Mouse (Mus musculus) heart, adult 18-20 months (tissue): Measurements from ENCODE around the gene 3110082I17Rik. TPM values are rescaled to one million over a fixed set of nuclear protein-coding genes. Genes with fewer than 3 reads are reported as not detected.

Experiments used
- DNase-seq, 2 experiments: peaks; one replicate each; pipeline ENCODE4 v3.0.0; 2021 to 2022; ENCODE audit warnings: mixed read lengths in 1 of 2
- total RNA-seq, 2 experiments: library from RNA; stranded (reverse); gene quantifications; 2 replicates each; pipeline ENCODE4 v1.2.3; 2021

The 3110082I17Rik gene
- total RNA-seq, 2 experiments from 2014 or later: 5.6 TPM

DNA sequence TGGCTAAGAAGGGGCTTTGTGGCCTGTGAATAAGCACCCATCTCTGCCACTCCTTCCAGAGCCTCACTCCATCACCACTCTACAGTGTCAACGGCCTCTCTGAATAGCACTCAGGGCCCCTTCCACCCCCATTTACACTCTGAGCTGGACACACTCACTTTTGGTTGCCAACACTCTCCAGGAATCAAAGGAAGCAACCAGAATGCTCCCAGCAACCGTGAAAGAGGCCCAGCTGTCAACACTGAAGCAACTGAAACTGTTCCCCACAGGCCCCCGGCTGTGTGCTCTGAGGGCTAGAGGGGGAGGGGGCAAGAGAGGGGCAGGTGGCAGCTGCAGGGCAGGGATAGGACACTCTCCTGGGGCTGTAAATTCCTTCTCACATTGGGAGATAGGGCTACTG lies 41.7 kb downstream of the 3110082I17Rik start:
- no peak for DNase-seq

GRCm38 (mm10) chr5:139418110-139418509 lies 42.2 kb downstream of the 3110082I17Rik start:
- DNase-seq: no peak

DNA sequence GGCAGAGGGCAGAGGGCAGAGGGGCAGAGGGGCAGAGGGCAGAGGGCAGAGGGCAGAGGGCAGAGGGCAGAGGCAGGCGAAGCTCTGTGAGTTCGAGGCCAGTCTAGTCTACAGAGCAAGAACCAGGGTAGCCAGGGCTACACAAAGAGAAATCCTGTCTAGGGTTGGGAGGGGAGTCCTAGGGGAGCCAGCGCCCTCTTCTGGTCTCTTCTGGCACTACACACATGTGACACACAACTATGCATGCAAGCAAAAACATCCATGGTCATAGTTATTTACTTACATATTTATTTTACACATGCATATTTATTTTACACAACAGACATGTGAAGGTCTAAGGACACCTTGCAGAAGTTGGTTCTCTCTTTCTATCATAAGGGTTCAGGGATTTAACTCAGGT lies 42.8 kb downstream of the 3110082I17Rik start:
- DNase-seq: no peak

DNA sequence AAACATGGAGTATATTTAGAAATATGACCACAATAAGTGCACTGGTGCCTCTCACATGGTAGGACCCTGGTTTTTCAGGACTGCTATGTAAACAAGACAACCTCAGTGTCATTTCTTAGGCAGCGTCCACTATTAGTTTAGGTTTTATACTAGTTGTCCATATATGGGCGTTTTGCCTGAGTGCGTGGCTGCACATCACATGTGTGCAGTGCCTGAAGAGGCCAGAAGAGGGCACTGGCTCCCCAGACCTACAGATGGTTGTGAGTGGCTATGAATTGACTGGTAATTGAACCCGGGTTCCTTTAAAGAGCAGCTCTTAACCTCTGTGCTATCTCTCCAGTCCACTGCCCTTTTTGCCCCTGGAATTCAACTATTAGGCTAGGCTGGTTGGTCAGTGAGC lies 43.4 kb downstream of the 3110082I17Rik start:
- no peak for DNase-seq

- DNase-seq: no peak
These were observed 45.3 kb downstream of the 3110082I17Rik start for GRCm38 (mm10) chr5:139415001-139415400.

DNA sequence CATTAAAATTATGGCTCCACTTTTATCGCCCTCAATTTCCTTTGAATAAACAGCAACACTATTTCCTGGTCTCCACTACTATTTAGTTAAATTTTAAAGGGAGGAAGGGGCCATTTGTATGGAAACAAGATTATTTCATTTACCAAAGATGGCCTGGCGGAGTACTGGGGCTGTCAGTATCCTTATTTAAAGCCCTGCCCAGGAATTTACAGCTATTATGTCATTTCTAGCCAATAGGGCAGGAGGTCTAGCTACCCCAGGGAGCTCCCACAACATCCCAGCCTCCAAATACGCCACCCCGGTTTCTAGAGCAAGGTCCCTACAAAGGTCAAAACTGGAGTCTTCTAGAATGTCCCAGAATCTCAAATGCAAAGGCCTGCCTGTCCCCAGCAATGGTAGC lies 46.8 kb downstream of the 3110082I17Rik start:
- no peak for DNase-seq

DNA sequence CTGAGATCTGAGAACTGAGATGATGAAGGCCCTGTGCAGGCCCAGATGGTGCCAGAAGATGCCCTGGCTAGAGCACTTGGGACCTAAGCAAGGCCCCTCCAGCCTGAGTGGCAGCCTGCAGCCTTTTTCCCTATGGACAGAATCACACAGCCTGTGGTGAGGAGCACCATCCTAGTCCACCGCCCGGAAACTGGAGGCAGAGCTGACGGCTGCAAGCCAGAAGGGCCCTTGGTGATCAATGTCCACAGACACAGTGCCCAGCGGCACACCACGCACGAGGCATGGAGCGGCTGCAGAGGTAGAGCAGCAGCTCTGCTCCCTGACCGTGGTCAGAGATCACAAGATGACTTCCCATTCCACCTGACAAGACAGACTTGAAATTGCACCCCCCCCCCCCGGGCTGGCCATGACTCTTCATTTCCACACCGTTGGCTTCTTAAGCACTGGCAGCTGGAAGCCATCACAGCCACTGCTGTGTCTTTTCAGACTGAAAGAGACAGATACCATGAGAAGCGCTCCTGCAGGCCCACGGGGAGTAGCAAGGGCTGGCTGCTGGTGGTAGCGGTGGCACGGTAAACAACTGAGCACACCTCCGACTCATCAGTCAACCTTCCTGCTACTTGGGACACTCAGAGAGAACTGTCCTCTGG lies 48.5 kb downstream of the 3110082I17Rik start:
- DNase-seq: no peak

GRCm38 (mm10) chr5:139411117-139411516 lies 49.2 kb downstream of the 3110082I17Rik start:
- no peak for DNase-seq

DNA sequence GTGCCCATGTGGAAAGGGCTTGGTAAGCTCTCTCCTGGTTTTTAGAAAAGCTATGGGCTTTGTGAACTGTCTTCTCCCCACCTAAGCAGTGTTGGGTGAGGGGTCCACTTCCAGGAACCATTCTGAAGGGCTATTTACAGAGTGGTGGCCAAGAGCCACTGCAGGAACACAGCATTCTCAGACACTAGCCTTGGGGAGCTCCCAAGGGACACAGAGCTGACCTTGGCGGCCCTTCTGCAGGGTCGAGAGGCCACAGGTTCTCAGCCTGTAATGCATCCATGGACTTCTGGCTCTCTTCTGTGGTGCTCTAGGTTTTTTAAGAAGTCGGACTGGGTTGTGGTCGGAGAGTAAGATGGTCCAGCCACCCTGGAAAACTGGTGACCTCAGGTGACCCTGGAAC lies 50.3 kb downstream of the 3110082I17Rik start:
- peak in 1 of 2 experiments; percentile 37 for DNase-seq

DNA sequence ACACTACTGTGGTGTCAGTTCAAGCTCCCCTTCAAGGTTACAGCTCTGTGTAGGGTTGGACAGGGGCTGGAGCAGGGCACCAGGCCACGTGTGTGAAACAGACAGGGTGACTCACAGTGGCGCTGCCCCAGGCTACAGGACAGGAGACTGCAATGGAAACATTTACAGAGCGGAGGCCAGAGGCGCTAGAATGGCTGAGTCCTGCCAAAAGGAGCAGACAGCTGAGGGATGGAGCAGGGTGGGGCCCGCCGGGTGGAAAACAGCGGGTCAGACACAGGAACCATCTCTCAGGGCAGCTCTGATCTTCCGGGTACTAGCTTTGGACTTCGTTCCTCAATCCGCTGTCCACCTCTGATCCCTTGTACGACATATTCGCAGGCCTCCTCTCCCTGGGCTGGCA lies 50.9 kb downstream of the 3110082I17Rik start:
- DNase-seq: peak; percentile 84 to 93

DNA sequence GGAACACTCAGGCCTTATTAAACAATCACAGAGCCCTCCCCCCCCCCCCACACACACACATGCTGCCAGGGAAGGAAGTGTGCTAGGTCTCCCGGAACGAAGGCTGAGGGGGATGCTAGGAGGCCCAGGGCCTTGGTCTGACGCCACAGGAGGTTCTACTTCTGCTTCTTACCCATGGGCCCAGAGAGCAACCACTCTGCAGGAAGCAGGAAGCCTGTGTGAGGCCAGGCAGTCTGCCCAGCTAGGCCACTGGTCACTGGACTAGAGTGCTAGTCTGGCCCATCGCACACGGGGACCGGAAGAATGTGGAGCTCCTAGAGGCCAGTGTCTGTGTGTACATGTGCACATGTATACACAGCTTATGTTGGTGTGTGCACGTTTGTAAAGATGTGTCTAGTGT lies 51.8 kb downstream of the 3110082I17Rik start:
- peak; percentile 41 to 77 for DNase-seq

GRCm38 (mm10) chr5:139407121-139407885 lies 53.0 kb downstream of the 3110082I17Rik start:
- peak; percentile 70 to 72 for DNase-seq

GRCm38 (mm10) chr5:139405953-139406352 lies 54.4 kb downstream of the 3110082I17Rik start:
- DNase-seq: peak; percentile 59 to 76

GRCm38 (mm10) chr5:139405478-139405877 lies 54.8 kb downstream of the 3110082I17Rik start:
- no peak for DNase-seq

DNA sequence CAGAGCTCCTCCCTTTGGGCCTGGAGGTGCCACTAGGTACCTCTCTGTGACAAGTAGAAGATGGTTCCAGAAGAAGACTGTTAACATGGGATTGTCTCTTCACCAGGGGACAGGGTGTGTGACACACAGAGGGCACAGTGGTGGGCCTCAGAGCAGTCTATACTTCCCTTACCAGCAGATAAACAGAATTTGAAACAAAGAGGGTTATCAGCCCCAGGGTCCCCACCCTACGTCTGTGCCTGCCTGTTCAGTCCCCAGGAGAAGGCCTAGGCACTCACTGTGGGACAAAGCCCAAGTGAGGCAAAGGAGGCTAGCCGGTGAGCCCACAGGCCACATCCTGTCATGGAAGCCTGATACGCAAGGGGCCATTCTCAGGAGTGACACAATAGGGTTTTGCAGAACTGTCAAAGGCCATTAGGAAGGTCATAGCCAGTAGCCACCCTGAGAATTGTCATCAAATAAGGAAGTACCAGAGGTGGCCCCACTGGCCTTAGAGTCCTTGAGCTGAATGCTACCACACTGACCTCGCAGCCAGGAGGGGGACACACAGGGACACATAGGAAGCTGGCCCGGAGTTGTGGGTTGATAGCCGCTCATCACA lies 55.4 kb downstream of the 3110082I17Rik start, which contains the start of gene C130050O18Rik:
Gene C130050O18Rik, plus strand, starts transcription at position 480 of the 601 bp plus-strand sequence.
- DNase-seq: peak in 1 of 2 experiments; percentile 37

DNA sequence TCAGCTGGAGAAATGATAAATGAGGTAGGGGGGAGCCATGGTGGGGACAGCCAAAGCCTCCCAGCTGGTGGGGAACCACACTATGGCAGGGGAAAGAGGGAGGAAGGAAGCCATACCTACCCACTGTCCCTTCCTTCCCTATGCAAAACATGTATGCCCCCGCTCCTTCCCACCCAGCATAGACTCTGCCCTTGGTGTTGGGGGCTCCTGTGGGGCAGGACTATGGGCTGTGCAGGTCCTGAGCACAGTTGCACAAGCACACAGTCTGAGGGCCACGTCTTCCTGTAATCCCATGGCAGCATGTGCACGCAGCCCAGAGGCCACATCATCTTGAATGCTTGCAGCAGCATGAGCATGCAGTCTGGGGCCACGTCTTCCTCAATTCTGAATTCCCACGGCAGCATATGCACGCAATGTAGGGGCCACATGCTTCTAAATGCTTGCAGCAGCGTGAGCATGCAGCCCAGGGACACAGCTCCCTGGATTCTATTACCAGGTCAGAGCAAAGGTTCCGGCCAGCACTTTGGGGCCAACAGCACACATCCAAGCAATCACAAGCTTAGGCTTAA lies 56.6 kb downstream of the 3110082I17Rik start:
- no peak for DNase-seq

DNA sequence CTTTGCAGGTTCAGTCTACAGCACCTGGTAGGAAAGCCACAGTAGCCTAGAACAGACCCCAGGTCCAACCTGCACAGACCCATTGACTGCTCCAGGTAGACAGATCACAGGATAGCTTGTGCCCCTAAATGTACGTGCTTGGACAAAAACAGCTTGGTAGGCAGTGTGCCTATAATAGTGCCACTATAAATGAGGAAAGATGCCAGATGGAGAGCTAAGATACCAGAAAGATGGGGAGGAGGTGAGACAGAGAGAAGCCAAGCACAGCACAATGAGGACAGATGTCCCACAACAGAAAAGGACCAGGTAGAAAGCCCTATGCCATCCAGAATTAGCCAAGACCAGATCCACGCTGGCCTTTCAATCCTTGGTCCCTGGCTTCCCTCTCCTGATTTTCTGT lies 58.2 kb downstream of the 3110082I17Rik start:
- no peak for DNase-seq

GRCm38 (mm10) chr5:139399991-139400390 lies 60.3 kb downstream of the 3110082I17Rik start:
- peak in 1 of 2 experiments; percentile 12 for DNase-seq

- DNase-seq: no peak
These were observed 61.5 kb downstream of the 3110082I17Rik start for GRCm38 (mm10) chr5:139398786-139399185.

- DNase-seq: peak; percentile 95 to 99
These were observed 62.2 kb downstream of the 3110082I17Rik start for GRCm38 (mm10) chr5:139397959-139398753.

GRCm38 (mm10) chr5:139397359-139397916 lies 62.9 kb downstream of the 3110082I17Rik start:
- peak in 1 of 2 experiments; percentile 13 for DNase-seq
